Mouse (Mus musculus): ENCODE data around the gene Sars2. TPM values are rescaled to one million over a fixed set of nuclear protein-coding genes. Genes with fewer than 3 reads are reported as not detected.
"Not testable (repeated sequence)": the region's sequence is repeated elsewhere in the genome, so short reads cannot be mapped to it uniquely, and the experiment has no call there.

Sars2 gene
- polyA plus RNA-seq (2014; fragmentation: Nextera tagmentation; extraction: Ambion mirVana): 20.9 and 21.2 TPM in 2 replicates

DNA sequence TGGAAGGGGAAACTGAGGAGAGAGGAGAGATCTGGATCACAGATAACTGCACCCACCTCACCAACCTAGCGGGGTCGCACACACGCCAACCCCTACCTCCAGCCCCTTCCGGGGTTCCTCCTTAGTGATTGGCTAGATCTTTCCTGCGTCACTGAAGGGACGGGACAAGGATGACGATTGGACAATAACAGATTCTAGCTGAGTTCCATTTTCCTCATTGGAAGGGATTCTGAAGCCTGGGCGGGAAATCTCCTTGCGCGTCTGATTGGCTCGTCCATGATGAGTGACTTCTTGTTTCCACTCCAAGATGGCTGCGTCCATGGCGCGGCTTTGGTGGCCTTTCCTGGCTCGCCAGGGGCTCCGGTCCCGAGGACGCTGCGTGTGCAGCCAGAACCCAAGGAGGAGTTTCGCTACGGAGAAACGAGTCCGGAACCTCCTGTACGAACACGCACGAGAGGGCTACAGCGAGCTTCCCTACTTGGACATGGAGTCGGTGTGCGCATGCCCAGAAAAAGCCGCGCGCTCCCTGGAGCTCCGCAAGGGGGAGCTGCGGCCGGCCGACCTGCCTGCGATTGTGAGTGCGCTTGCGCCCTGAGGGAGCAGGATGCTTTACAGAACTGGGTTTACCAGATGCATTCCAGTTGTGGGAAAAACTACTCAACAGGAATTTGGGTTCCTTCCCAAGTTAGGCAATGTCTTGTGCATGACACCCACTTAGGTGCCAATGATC is at the start of gene Sars2, which contains the start of gene Mrps12:
TSS of gene Sars2 (plus strand) at position 284 of the 730 bp plus-strand sequence.
TSS of gene Mrps12 (minus strand) at position 112 of the 730 bp plus-strand sequence.
- Histone ChIP-seq H3K27ac (ENCODE audit: low read depth, low read length) (peak within 1 kb of the TSS; percentile 85), H3K4me1 (ENCODE audit: control insufficient read depth, insufficient read depth, low read length) (peaks cover 6% of the 10 kb centered on the region; the same call in 1 of the 2 replicates), H3K4me2 (peak within 1 kb of the TSS; percentile 80), H3K27me3 (ENCODE audit: control insufficient read depth, insufficient read depth, low read length) (no peaks in the 10 kb centered on the region), H3K4me3 (ENCODE audit: low read depth, low read length) (peak within 1 kb of the TSS; percentile 70), H3K36me3 (ENCODE audit: control insufficient read depth, insufficient read depth, low read length) (peaks cover 20% of the 10 kb centered on the region), H3K9me3 (replicated peaks; ENCODE audit: control insufficient read depth, low read length) (no peaks in the 10 kb centered on the region), H3K9ac (ENCODE audit: low read depth, low read length) (peak within 1 kb of the TSS; percentile 82)
- under 1% methylated on average over 39 of the region's 39 CpGs for WGBS (ENCODE audit: insufficient replicate concordance)
- peak; percentile 96 for ATAC-seq (replicated peaks; ENCODE audit: insufficient number of reproducible peaks, low FRiP score, low TSS enrichment)

DNA sequence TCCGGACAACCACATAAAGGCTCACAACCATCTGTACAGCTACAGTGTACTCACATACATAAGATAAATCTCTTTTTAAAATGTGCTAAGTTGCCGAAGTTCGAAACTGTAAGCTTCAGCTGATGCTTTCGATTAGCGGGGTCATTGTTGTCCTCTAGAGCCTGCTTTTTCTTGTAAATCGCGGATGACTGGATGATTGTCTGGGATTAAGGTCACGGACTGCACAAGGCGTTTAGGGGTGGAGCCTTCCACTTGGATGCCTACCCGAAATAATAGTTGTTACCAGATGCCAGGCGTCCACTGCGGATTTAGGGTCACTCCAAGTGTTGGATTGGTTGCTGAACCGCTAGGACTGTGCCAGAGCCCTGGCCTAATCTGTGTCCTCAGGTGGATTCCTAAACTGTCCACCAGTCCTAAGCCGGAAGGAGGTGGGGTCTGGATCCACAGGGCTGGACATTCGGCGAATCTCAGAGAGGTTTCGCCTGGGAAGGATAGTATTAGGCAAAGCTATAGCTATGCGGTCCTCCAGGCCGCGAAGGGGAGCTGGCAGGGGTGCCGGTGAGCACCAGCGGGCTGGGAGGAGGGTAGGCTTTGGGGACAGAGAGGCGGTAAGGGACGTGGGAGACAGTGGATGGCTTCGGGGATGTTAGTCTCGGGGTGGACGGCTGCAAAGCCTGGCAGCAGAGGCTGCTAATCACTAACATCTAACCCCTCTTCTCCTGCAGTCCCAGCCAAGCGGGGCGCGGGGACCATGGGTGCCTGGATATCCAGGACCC is 49.1 kb upstream of the Sars2 start, which contains the start of gene Fbxo27:
TSS of gene Fbxo27 (plus strand) at position 305 of the 776 bp plus-strand sequence.
- no peak within 1 kb of the TSS for H3K27ac ChIP-seq (ENCODE audit: low read depth, low read length)
- H3K27me3 ChIP-seq (ENCODE audit: control insufficient read depth, insufficient read depth, low read length): peaks cover 12% of the 10 kb centered on the region
- no peaks in the 10 kb centered on the region for H3K9me3 ChIP-seq (replicated peaks; ENCODE audit: control insufficient read depth, low read length)
- 0 out of 2 replicates have a peak, but pooled peaks have one; percentile 17 for ATAC-seq (replicated peaks; ENCODE audit: insufficient number of reproducible peaks, low FRiP score, low TSS enrichment)
- H3K4me3 ChIP-seq (ENCODE audit: low read depth, low read length): peak within 1 kb of the TSS; percentile 51
- H3K4me1 ChIP-seq (ENCODE audit: control insufficient read depth, insufficient read depth, low read length): no peaks in the 10 kb centered on the region
- peak within 1 kb of the TSS; percentile 1; the same call in 1 of the 2 replicates for H3K9ac ChIP-seq (ENCODE audit: low read depth, low read length)
- 34% methylated on average over 29 of the region's 30 CpGs for WGBS (ENCODE audit: insufficient replicate concordance)
- no peaks in the 10 kb centered on the region for H3K36me3 ChIP-seq (ENCODE audit: control insufficient read depth, insufficient read depth, low read length)
- H3K4me2 ChIP-seq: peak within 1 kb of the TSS; percentile 84

DNA sequence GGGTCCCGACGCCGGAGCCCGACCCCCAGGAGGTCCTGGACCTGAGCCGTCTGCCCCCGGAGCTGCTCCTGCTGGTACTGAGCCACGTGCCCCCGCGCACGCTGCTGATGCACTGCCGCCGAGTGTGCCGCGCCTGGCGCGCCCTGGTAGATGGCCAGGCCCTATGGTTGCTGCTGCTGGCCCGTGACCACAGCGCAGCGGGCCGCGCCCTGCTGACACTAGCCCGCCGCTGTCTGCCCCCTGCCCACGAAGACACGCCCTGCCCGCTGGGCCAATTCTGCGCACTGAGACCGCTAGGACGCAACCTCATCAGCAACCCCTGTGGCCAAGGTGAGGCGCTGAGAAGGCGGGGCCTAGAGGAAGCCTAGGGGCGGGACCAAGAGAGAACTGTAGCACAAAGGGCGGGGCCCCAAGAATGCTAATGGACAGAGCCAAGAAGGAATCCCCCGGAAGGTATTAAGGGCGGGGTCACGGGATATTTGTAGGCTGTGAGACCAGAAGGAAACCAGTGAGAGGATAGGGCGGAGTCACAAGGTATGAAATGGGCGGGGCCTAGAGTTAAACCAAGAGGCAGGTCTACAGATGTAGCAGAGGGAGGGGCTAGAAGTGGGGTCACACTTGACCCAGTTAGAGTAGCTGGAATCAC is 48.3 kb upstream of the Sars2 start:
- Histone ChIP-seq H3K4me2 (peak overlapping the region; percentile 84), H3K27me3 (ENCODE audit: control insufficient read depth, insufficient read depth, low read length) (peaks cover 12% of the 10 kb centered on the region), H3K36me3 (ENCODE audit: control insufficient read depth, insufficient read depth, low read length) (no peaks in the 10 kb centered on the region), H3K27ac (ENCODE audit: low read depth, low read length) (no peak overlapping the region), H3K4me3 (ENCODE audit: low read depth, low read length) (peak overlapping the region; percentile 51), H3K4me1 (ENCODE audit: control insufficient read depth, insufficient read depth, low read length) (no peaks in the 10 kb centered on the region), H3K9me3 (replicated peaks; ENCODE audit: control insufficient read depth, low read length) (no peaks in the 10 kb centered on the region), H3K9ac (ENCODE audit: low read depth, low read length) (peak overlapping the region; percentile 1; the same call in 1 of the 2 replicates)
- ATAC-seq (replicated peaks; ENCODE audit: insufficient number of reproducible peaks, low FRiP score, low TSS enrichment): peak; percentile 69
- WGBS (ENCODE audit: insufficient replicate concordance): under 1% methylated on average over 35 of the region's 38 CpGs

DNA sequence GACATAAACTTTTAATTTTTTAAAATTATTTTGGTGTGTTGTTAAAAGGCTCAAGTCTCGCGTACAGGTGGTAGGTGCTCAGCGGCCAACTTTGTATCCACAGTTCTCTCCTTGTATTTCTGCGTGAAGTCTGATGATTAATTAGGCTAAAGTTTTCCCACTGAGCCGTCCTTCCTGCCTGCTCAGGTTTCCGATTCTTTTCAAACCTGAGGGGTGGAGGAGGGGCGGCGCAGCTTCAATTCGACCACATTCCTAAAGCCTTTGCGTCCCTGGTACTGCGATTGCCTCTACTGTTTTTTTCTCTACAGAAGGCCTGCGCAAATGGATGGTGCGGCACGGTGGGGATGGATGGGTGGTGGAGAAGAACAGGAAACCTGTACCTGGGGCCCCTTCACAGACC is 47.4 kb upstream of the Sars2 start:
- Histone ChIP-seq H3K4me3 (ENCODE audit: low read depth, low read length) (no peak overlapping the region), H3K4me1 (ENCODE audit: control insufficient read depth, insufficient read depth, low read length) (no peaks in the 10 kb centered on the region), H3K4me2 (peak overlapping the region; percentile 84), H3K36me3 (ENCODE audit: control insufficient read depth, insufficient read depth, low read length) (no peaks in the 10 kb centered on the region), H3K9me3 (replicated peaks; ENCODE audit: control insufficient read depth, low read length) (no peaks in the 10 kb centered on the region), H3K27me3 (ENCODE audit: control insufficient read depth, insufficient read depth, low read length) (peaks cover 12% of the 10 kb centered on the region), H3K27ac (ENCODE audit: low read depth, low read length) (no peak overlapping the region), H3K9ac (ENCODE audit: low read depth, low read length) (no peak overlapping the region)
- no peak for ATAC-seq (replicated peaks; ENCODE audit: insufficient number of reproducible peaks, low FRiP score, low TSS enrichment)
- WGBS (ENCODE audit: insufficient replicate concordance): 7% methylated on average over 14 of the region's 14 CpGs

- no peaks in the 10 kb centered on the region for H3K9me3 ChIP-seq (replicated peaks; ENCODE audit: control insufficient read depth, low read length)
- no peaks in the 10 kb centered on the region for H3K4me1 ChIP-seq (ENCODE audit: control insufficient read depth, insufficient read depth, low read length)
- H3K27me3 ChIP-seq (ENCODE audit: control insufficient read depth, insufficient read depth, low read length): peaks cover 12% of the 10 kb centered on the region
- H3K9ac ChIP-seq (ENCODE audit: low read depth, low read length): no peak overlapping the region
- 48% methylated on average over 8 of the region's 8 CpGs for WGBS (ENCODE audit: insufficient replicate concordance)
- ATAC-seq (replicated peaks; ENCODE audit: insufficient number of reproducible peaks, low FRiP score, low TSS enrichment): no peak
- no peak overlapping the region for H3K4me3 ChIP-seq (ENCODE audit: low read depth, low read length)
- H3K36me3 ChIP-seq (ENCODE audit: control insufficient read depth, insufficient read depth, low read length): no peaks in the 10 kb centered on the region
- H3K4me2 ChIP-seq: no peak overlapping the region; the same call in 1 of the 2 replicates
- no peak overlapping the region for H3K27ac ChIP-seq (ENCODE audit: low read depth, low read length)
Observed at GRCm38 (mm10) chr7:28694966-28695511, 46.8 kb upstream of the Sars2 start.

GRCm38 (mm10) chr7:28697277-28697676 is 44.5 kb upstream of the Sars2 start:
- H3K4me3 ChIP-seq (ENCODE audit: low read depth, low read length): no peak overlapping the region
- no peak for ATAC-seq (replicated peaks; ENCODE audit: insufficient number of reproducible peaks, low FRiP score, low TSS enrichment)
- 83% methylated on average over 11 of the region's 11 CpGs for WGBS (ENCODE audit: insufficient replicate concordance)
- no peak overlapping the region for H3K4me2 ChIP-seq
- H3K4me1 ChIP-seq (ENCODE audit: control insufficient read depth, insufficient read depth, low read length): no peaks in the 10 kb centered on the region
- no peak overlapping the region for H3K27ac ChIP-seq (ENCODE audit: low read depth, low read length)
- H3K9ac ChIP-seq (ENCODE audit: low read depth, low read length): no peak overlapping the region
- no peaks in the 10 kb centered on the region for H3K9me3 ChIP-seq (replicated peaks; ENCODE audit: control insufficient read depth, low read length)
- no peaks in the 10 kb centered on the region for H3K36me3 ChIP-seq (ENCODE audit: control insufficient read depth, insufficient read depth, low read length)
- H3K27me3 ChIP-seq (ENCODE audit: control insufficient read depth, insufficient read depth, low read length): peaks cover 12% of the 10 kb centered on the region

GRCm38 (mm10) chr7:28700269-28700668 is 41.5 kb upstream of the Sars2 start:
- H3K36me3 ChIP-seq (ENCODE audit: control insufficient read depth, insufficient read depth, low read length): no peaks in the 10 kb centered on the region
- no peaks in the 10 kb centered on the region for H3K9me3 ChIP-seq (replicated peaks; ENCODE audit: control insufficient read depth, low read length)
- no peak overlapping the region for H3K27ac ChIP-seq (ENCODE audit: low read depth, low read length)
- H3K27me3 ChIP-seq (ENCODE audit: control insufficient read depth, insufficient read depth, low read length): no peaks in the 10 kb centered on the region
- ATAC-seq (replicated peaks; ENCODE audit: insufficient number of reproducible peaks, low FRiP score, low TSS enrichment): no peak
- 93% methylated on average over 4 of the region's 4 CpGs for WGBS (ENCODE audit: insufficient replicate concordance)
- H3K4me1 ChIP-seq (ENCODE audit: control insufficient read depth, insufficient read depth, low read length): no peaks in the 10 kb centered on the region
- H3K9ac ChIP-seq (ENCODE audit: low read depth, low read length): no peak overlapping the region
- no peak overlapping the region for H3K4me3 ChIP-seq (ENCODE audit: low read depth, low read length)
- H3K4me2 ChIP-seq: no peak overlapping the region

DNA sequence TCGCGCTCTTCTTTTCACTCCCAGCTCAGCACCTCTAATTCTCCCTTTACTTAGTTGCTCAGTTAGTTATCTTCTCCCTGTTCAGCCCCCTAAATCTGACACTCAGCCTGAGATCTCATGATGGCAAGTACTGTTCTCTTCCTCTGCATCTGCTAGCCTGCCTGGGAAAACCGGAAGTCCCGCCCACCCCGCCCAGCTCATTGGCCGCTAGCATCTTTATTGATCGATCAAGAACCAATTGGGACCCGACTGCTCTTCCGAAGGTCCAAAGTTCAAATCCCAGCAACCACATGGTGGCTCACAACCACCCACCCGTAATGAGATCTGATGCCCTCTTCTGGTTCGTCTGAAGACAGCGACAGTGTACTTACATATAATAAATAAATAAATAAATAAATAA is 40.5 kb upstream of the Sars2 start:
- not testable (repeated sequence) for H3K36me3 ChIP-seq (ENCODE audit: control insufficient read depth, insufficient read depth, low read length); H3K27me3 ChIP-seq (ENCODE audit: control insufficient read depth, insufficient read depth, low read length); ATAC-seq (replicated peaks; ENCODE audit: insufficient number of reproducible peaks, low FRiP score, low TSS enrichment); H3K27ac ChIP-seq (ENCODE audit: low read depth, low read length); H3K9me3 ChIP-seq (replicated peaks; ENCODE audit: control insufficient read depth, low read length); H3K4me2 ChIP-seq; H3K4me3 ChIP-seq (ENCODE audit: low read depth, low read length); H3K4me1 ChIP-seq (ENCODE audit: control insufficient read depth, insufficient read depth, low read length); H3K9ac ChIP-seq (ENCODE audit: low read depth, low read length)
- WGBS (ENCODE audit: insufficient replicate concordance): 94% methylated on average over 12 of the region's 12 CpGs
